Mouse (Mus musculus) embryonic facial prominence, embryonic 11.5 days (tissue): ENCODE results near the gene Gm13290. TPM values are rescaled to one million over a fixed set of nuclear protein-coding genes. Genes with fewer than 3 reads are reported as not detected.
"Not testable (repeated sequence)": the region's sequence is repeated elsewhere in the genome, so short reads cannot be mapped to it uniquely, and the experiment has no call there.

Experiments
- ATAC-seq: fragments of 200-750 bp; cut with Nextera tagmentation; replicated peaks from 2 replicates; pipeline ENCODE4 v1.8.0; 2017; ENCODE audit warnings: low read depth; ENCODE audit not compliant: insufficient number of reproducible peaks, low FRiP score, low TSS enrichment
- DNase-seq: peaks from one replicate; pipeline ENCODE4 v3.0.0-alpha.2; 2015; ENCODE audit warnings: low spot score
- H3K27ac ChIP-seq: fragments of 300-500 bp; sonication (generic); replicated peaks from 2 replicates; pipeline ENCODE4 v1.5.1; 2014; ENCODE audit warnings: mild to moderate bottlenecking, low read depth, low read length, control low read depth
- H3K27me3 ChIP-seq: fragments of 300-500 bp; sonication (generic); 2 replicates; pipeline ENCODE4 v1.6.1; 2014; ENCODE audit warnings: mild to moderate bottlenecking, low read length, moderate library complexity, mixed read lengths; ENCODE audit not compliant: control insufficient read depth, insufficient read depth
- H3K36me3 ChIP-seq: fragments of 300-500 bp; sonication (generic); replicated peaks from 2 replicates; pipeline ENCODE4 v1.6.1; 2014; ENCODE audit warnings: low read depth, mild to moderate bottlenecking, low read length, moderate library complexity, mixed read lengths; ENCODE audit not compliant: control insufficient read depth, insufficient read depth
- H3K4me1 ChIP-seq: fragments of 300-500 bp; sonication (generic); 2 replicates; pipeline ENCODE4 v1.6.1; 2014; ENCODE audit warnings: low read length, mixed read lengths; ENCODE audit not compliant: control insufficient read depth, insufficient read depth
- H3K4me2 ChIP-seq: fragments of 300-500 bp; sonication (generic); 2 replicates; pipeline ENCODE4 v1.6.1; 2014; ENCODE audit warnings: low read depth, mild to moderate bottlenecking, control low read depth, low read length, moderate library complexity
- H3K4me3 ChIP-seq: fragments of 300-500 bp; sonication (generic); 2 replicates; pipeline ENCODE4 v1.5.1; 2014; ENCODE audit warnings: low read depth, low read length, control low read depth
- H3K9ac ChIP-seq: fragments of 300-500 bp; sonication (generic); replicated peaks from 2 replicates; pipeline ENCODE4 v1.6.1; 2014; ENCODE audit warnings: mild to moderate bottlenecking, control low read depth, low read length
- H3K9me3 ChIP-seq: fragments of 300-500 bp; sonication (generic); replicated peaks from 2 replicates; pipeline ENCODE4 v1.6.1; 2016; ENCODE audit warnings: mild to moderate bottlenecking, low read length, inconsistent platforms, mixed read lengths; ENCODE audit not compliant: control insufficient read depth
- WGBS: fragments of 180-500 bp; shearing (Covaris S2); extraction: QIAGEN DNeasy Blood & Tissue Kit; methylation state at CpG from one replicate; pipeline ENCODE4 v1.1.7; 2014; 5-methylcytosine and 5-hydroxymethylcytosine counted together
- polyA plus RNA-seq: library from polyadenylated mRNA; unstranded; fragments of >200 nt; fragmentation: Nextera tagmentation; extraction: Ambion mirVana; gene quantifications from 2 replicates; pipeline ENCODE4 v1.2.1, GENCODE M21; 2014

Gm13290 gene
- polyA plus RNA-seq, 1 experiment from 2014 or later, result 0.22 TPM

- H3K27me3 ChIP-seq, result no peaks in the 10 kb centered on the region
- H3K9me3 ChIP-seq, result no peaks in the 10 kb centered on the region
- no peak overlapping the region for H3K4me3 ChIP-seq
- no peak overlapping the region for H3K4me2 ChIP-seq
- H3K4me1 ChIP-seq, result no peaks in the 10 kb centered on the region
- DNase-seq (no peak), ATAC-seq (no peak)
- 45% methylated on average over 6 of the region's 6 CpGs for WGBS
- no peak overlapping the region for H3K27ac ChIP-seq
- no peak overlapping the region for H3K9ac ChIP-seq
- no peaks in the 10 kb centered on the region for H3K36me3 ChIP-seq
Observed at GRCm38 (mm10) chr4:88749926-88750325, 23.7 kb upstream of the Gm13290 start.

GRCm38 (mm10) chr4:88754818-88755340 is 18.8 kb upstream of the Gm13290 start, which contains the start of gene Gm13271:
Gene Gm13271 (plus strand): TSS chr4:88754868.
- not testable (repeated sequence) for H3K4me3 ChIP-seq, ATAC-seq, H3K27me3 ChIP-seq, H3K4me1 ChIP-seq, H3K27ac ChIP-seq, H3K9me3 ChIP-seq, H3K4me2 ChIP-seq, H3K9ac ChIP-seq, H3K36me3 ChIP-seq, DNase-seq
- WGBS, result 67% methylated on average over 15 of the region's 15 CpGs

GRCm38 (mm10) chr4:88756581-88757513 is 16.8 kb upstream of the Gm13290 start:
- not testable (repeated sequence) for H3K4me1 ChIP-seq, H3K36me3 ChIP-seq, ATAC-seq, H3K27me3 ChIP-seq, H3K9me3 ChIP-seq
- peak overlapping the region; percentile 70 for H3K27ac ChIP-seq
- DNase-seq, result peak; percentile 16
- peak overlapping the region; percentile 60 for H3K9ac ChIP-seq
- WGBS, result 14% methylated on average over 28 of the region's 31 CpGs
- H3K4me2 ChIP-seq, result peak overlapping the region; percentile 64
- peak overlapping the region; percentile 33 for H3K4me3 ChIP-seq

GRCm38 (mm10) chr4:88757628-88758031 is 16.0 kb upstream of the Gm13290 start:
- Histone ChIP-seq H3K9ac (peak overlapping the region; percentile 60), H3K27ac (peak overlapping the region; percentile 70), H3K4me3 (peak overlapping the region; percentile 33), H3K4me2 (peak overlapping the region; percentile 64)
- ATAC-seq (peak; percentile 100), DNase-seq (peak; percentile 87)
- under 1% methylated on average over 17 of the region's 21 CpGs for WGBS
- H3K27me3 ChIP-seq, H3K36me3 ChIP-seq, H3K9me3 ChIP-seq, H3K4me1 ChIP-seq: not testable (repeated sequence)

GRCm38 (mm10) chr4:88758751-88759150 is 14.9 kb upstream of the Gm13290 start:
- not testable (repeated sequence) for H3K36me3 ChIP-seq, H3K27me3 ChIP-seq, H3K4me3 ChIP-seq, H3K27ac ChIP-seq, DNase-seq, H3K4me2 ChIP-seq, H3K4me1 ChIP-seq, H3K9me3 ChIP-seq, H3K9ac ChIP-seq, ATAC-seq
- 85% methylated on average over 8 of the region's 9 CpGs for WGBS

- H3K4me1 ChIP-seq, DNase-seq, H3K27ac ChIP-seq, H3K9me3 ChIP-seq, ATAC-seq, H3K36me3 ChIP-seq, H3K9ac ChIP-seq, H3K27me3 ChIP-seq: not testable (repeated sequence)
- peak within 1 kb of the TSS; percentile 46 for H3K4me2 ChIP-seq
- peak within 1 kb of the TSS; percentile 21 for H3K4me3 ChIP-seq
- 26% methylated on average over 7 of the region's 14 CpGs for WGBS
Observed at GRCm38 (mm10) chr4:88759610-88760268, 13.9 kb upstream of the Gm13290 start, which contains the start of gene Gm13283. Gene Gm13283 (plus strand): TSS chr4:88760119.

GRCm38 (mm10) chr4:88760431-88760830 is 13.2 kb upstream of the Gm13290 start:
- H3K9me3 ChIP-seq, ATAC-seq, H3K27me3 ChIP-seq, H3K4me1 ChIP-seq, H3K9ac ChIP-seq, H3K36me3 ChIP-seq, H3K27ac ChIP-seq: not testable (repeated sequence)
- WGBS, result 0% methylated on average over 19 of the region's 28 CpGs
- Histone ChIP-seq H3K4me3 (peak overlapping the region; percentile 21), H3K4me2 (peak overlapping the region; percentile 46)
- peak; percentile 79 for DNase-seq
